Mouse (Mus musculus) myocyte (in vitro differentiated cells): ENCODE results near the gene Gpha2.

Experiments used
- MAX ChIP-seq: IDR thresholded peaks from one replicate; pipeline ENCODE4 v1.6.1; 2011; ENCODE audit warnings: low read depth, mild to moderate bottlenecking, control low read depth
- POLR2A ChIP-seq: IDR thresholded peaks from one replicate; pipeline ENCODE4 v1.6.1; 2011; ENCODE audit warnings: low read depth, mild to moderate bottlenecking, control low read depth, moderate library complexity; ENCODE audit not compliant: insufficient read length
- USF1 ChIP-seq: IDR thresholded peaks from one replicate; pipeline ENCODE4 v1.6.1; 2011; ENCODE audit warnings: low read depth, mild to moderate bottlenecking, control low read depth, moderate library complexity

DNA sequence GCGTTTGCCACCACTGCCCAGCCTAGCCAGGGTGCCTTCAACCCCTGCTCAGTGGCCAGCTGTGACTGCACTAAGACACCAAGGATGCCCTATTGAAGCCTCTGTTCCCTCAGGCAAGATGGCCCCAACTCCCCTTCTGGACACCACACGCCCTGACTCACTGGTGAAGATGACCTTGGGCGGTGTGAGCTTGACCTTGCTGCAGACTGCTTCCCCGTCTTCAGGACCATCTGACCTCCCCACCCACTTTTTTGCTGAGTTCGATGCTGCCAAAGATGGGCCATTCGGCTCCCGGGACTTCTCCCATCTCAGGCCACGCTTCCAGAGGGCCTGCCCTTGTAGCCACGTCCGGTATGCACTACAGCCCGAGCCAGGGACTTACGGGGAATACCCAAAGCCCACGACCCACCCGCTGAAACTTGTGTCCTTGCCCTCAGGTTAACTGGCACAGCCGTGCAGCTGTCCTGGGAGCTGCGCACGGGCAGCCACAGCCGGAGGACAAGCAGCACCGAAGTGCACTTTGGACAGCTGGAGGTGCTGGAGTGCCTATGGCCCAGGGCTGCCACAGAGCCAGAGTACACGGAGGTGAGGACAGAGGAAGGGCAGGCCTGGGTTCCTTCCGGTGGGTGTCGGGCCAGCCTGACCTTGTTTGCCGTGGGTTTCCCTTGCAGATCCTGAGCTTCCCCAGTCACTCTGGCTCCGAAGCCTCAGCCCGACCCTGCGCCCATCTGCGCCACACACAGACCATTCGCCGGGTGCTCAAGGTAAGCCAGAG, 21.5 kb downstream of the Gpha2 start:
- no peak for TF ChIP-seq MAX
- no peak for TF ChIP-seq POLR2A
- TF ChIP-seq USF1: no peak
